Mouse (Mus musculus) heart, postnatal 0 days (tissue): Measurements from ENCODE around the gene 4930451I11Rik.

Experiments
- CTCF ChIP-seq: IDR thresholded peaks from 2 replicates; pipeline ENCODE4 v1.5.1; 2016; ENCODE audit warnings: antibody characterized with exemption, control low read depth, low read depth
- EP300 ChIP-seq: IDR thresholded peaks from 2 replicates; pipeline ENCODE4 v1.6.1; 2016; ENCODE audit warnings: antibody characterized with exemption, low read depth

- TF ChIP-seq EP300 (no peak), CTCF (no peak)
These were observed 49.6 kb downstream of the 4930451I11Rik start for GRCm38 (mm10) chr7:126781661-126782370.
